In genomic region chr10:61089170-61090142, GRCm38 (mm10) we compare ENCODE assay signal across 8 mouse cellular contexts. TPM values are rescaled to one million over a fixed set of nuclear protein-coding genes. Genes with fewer than 3 reads are reported as not detected.
DNase-seq lines count a peak whose midpoint lies in the region; ATAC-seq lines count a peak whose summit lies in the region.

TSS of gene Pcbd1 (plus strand) at chr10:61089331.

- peak within 1 kb of the TSS; percentile 77 for H3K4me2 ChIP-seq in hindbrain, embryonic 12.5 days (replicated peaks)
- peak within 1 kb of the TSS; percentile 85 for H3K4me2 ChIP-seq in limb, embryonic 11.5 days (ENCODE audit: low read depth, severe bottlenecking)

- H3K36me3 ChIP-seq in embryonic facial prominence, embryonic 10.5 days (replicated peaks): no peaks in the 10 kb centered on the region
- no peaks in the 10 kb centered on the region for H3K36me3 ChIP-seq in hindbrain, embryonic 12.5 days
- no peaks in the 10 kb centered on the region for H3K36me3 ChIP-seq in limb, embryonic 11.5 days (ENCODE audit: control insufficient read depth, insufficient read depth, low read length)
- H3K36me3 ChIP-seq in midbrain, embryonic 10.5 days: 0 out of 2 replicates have a peak, but pooled peaks cover 3% of the 10 kb centered on the region

- H3K27me3 ChIP-seq in embryonic facial prominence, embryonic 10.5 days (replicated peaks; ENCODE audit: low read depth, poor library complexity, severe bottlenecking): no peaks in the 10 kb centered on the region
- H3K27me3 ChIP-seq in hindbrain, embryonic 12.5 days: no peaks in the 10 kb centered on the region
- no peaks in the 10 kb centered on the region for H3K27me3 ChIP-seq in limb, embryonic 11.5 days (ENCODE audit: control insufficient read depth, insufficient read depth, low read length)
- no peaks in the 10 kb centered on the region for H3K27me3 ChIP-seq in midbrain, embryonic 10.5 days (ENCODE audit: low read depth, poor library complexity, severe bottlenecking)

- peaks cover 18% of the 10 kb centered on the region for H3K4me1 ChIP-seq in embryonic facial prominence, embryonic 10.5 days
- peaks cover 17% of the 10 kb centered on the region for H3K4me1 ChIP-seq in hindbrain, embryonic 12.5 days
- peaks cover 7% of the 10 kb centered on the region for H3K4me1 ChIP-seq in limb, embryonic 11.5 days (ENCODE audit: control insufficient read depth, insufficient read depth, low read length)
- peaks cover 21% of the 10 kb centered on the region for H3K4me1 ChIP-seq in midbrain, embryonic 10.5 days

- ATAC-seq in hindbrain, embryonic 12.5 days (ENCODE audit: low FRiP score): peak; percentile 62
- 0 out of 2 replicates have a peak, but pooled peaks have one; percentile 57 for ATAC-seq in limb, embryonic 11.5 days (ENCODE audit: insufficient number of reproducible peaks, low FRiP score, low TSS enrichment, low read depth)
- no peak for ATAC-seq in activated CD4-positive, CD25-positive, alpha-beta regulatory T cell, adult 4 months

- H3K27ac ChIP-seq in embryonic facial prominence, embryonic 10.5 days (replicated peaks): peak within 1 kb of the TSS; percentile 86
- H3K27ac ChIP-seq in hindbrain, embryonic 12.5 days: peak within 1 kb of the TSS; percentile 52
- H3K27ac ChIP-seq in limb, embryonic 11.5 days (replicated peaks; ENCODE audit: low read depth, low read length): peak within 1 kb of the TSS; percentile 52; the same call in 1 of the 2 replicates
- peak within 1 kb of the TSS; percentile 90 for H3K27ac ChIP-seq in midbrain, embryonic 10.5 days (replicated peaks)

- peak within 1 kb of the TSS; percentile 69 for H3K9ac ChIP-seq in hindbrain, embryonic 12.5 days
- H3K9ac ChIP-seq in limb, embryonic 11.5 days (ENCODE audit: low read length): peak within 1 kb of the TSS; percentile 66

- WGBS in embryonic facial prominence, embryonic 10.5 days: 10% methylated on average over 33 of the region's 33 CpGs
- 9% methylated on average over 31 of the region's 33 CpGs for WGBS in hindbrain, embryonic 12.5 days
- 8% methylated on average over 33 of the region's 33 CpGs for WGBS in limb, embryonic 11.5 days
- WGBS in midbrain, embryonic 10.5 days: 10% methylated on average over 32 of the region's 33 CpGs

- H3K9me3 ChIP-seq in embryonic facial prominence, embryonic 10.5 days: no peaks in the 10 kb centered on the region
- no peaks in the 10 kb centered on the region for H3K9me3 ChIP-seq in hindbrain, embryonic 12.5 days (replicated peaks)
- no peaks in the 10 kb centered on the region for H3K9me3 ChIP-seq in limb, embryonic 11.5 days (ENCODE audit: control insufficient read depth, low read length)
- H3K9me3 ChIP-seq in midbrain, embryonic 10.5 days (replicated peaks): no peaks in the 10 kb centered on the region

- peak within 1 kb of the TSS; percentile 61 for H3K4me3 ChIP-seq in embryonic facial prominence, embryonic 10.5 days
- H3K4me3 ChIP-seq in hindbrain, embryonic 12.5 days: peak within 1 kb of the TSS; percentile 33
- H3K4me3 ChIP-seq in limb, embryonic 11.5 days (ENCODE audit: low read depth, low read length): peak within 1 kb of the TSS; percentile 37
- H3K4me3 ChIP-seq in midbrain, embryonic 10.5 days: peak within 1 kb of the TSS; percentile 61

- DNase-seq in MN1 (ENCODE audit: low spot score): peak; percentile 84
- DNase-seq in adrenal gland, adult 2 months: peak; percentile 52
- peak; percentile 76 for DNase-seq in embryonic facial prominence, embryonic 10.5 days (ENCODE audit: low spot score)
- peak; percentile 78 for DNase-seq in limb, embryonic 11.5 days (ENCODE audit: low spot score)
- DNase-seq in midbrain, embryonic 10.5 days (ENCODE audit: low spot score): peak; percentile 67
- DNase-seq in urinary bladder, postnatal 36 days (ENCODE audit: low spot score in 2 of 2): peak; percentile 25 to 48

RNA-seq across cellular contexts. Expression of gene Pcbd1, which starts in this region (rescaled TPM):
- total RNA-seq in adrenal gland, adult 2 months (2021): 10 to 100 TPM; 18.6 to 22.0 TPM
- polyA plus RNA-seq in adrenal gland, adult 2 months (2012; rRNA removed): 1.9 and 3.8 TPM in 2 replicates
- polyA plus RNA-seq in embryonic facial prominence, embryonic 10.5 days (2016; fragmentation: Nextera tagmentation; extraction: Ambion mirVana): 16.4 and 17.0 TPM in 2 replicates
- polyA plus RNA-seq in hindbrain, embryonic 12.5 days (2016; fragmentation: Nextera tagmentation; extraction: Ambion mirVana): 20.7 and 26.2 TPM in 2 replicates
- polyA plus RNA-seq in limb, embryonic 11.5 days (2014; fragmentation: Nextera tagmentation; extraction: Ambion mirVana): 20.5 and 21.8 TPM in 2 replicates
- 21.0 and 29.3 TPM in 2 replicates for polyA plus RNA-seq in midbrain, embryonic 10.5 days (2016; fragmentation: Nextera tagmentation; extraction: Ambion mirVana)
- not detected for polyA plus RNA-seq in activated CD4-positive, CD25-positive, alpha-beta regulatory T cell, adult 4 months (2017; shearing (Covaris generic))
